Mouse (Mus musculus) spleen, embryonic (tissue): ENCODE results near the gene Immp2l.

Source experiments
- CTCF ChIA-PET: fragments of 350-600 bp; sonication (Branson Sonifier 250); formaldehyde crosslinking; loops from one replicate; lab custom pipeline; 2022; lab: Charles Lee

The Immp2l gene

DNA sequence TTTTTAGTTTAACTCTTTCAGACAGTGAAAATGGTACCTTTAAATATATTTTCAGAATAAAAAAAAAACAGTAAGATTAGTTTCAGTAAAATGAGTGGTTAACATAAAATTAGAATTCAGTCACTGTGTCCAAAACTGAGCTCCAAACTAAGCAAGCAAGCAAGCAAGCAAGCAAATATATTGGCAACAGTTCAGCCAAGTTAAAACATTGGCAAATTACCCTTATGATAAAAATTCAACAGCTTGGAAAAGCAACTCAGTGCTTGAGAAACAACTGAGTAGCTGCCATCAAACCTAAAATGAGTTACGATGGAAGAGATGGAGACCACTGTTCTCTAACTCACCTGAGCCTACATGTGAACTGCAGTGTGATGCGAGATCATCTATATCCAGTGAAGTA lies 926.8 kb downstream of the Immp2l start:
- CTCF ChIA-PET, result no interaction called here

DNA sequence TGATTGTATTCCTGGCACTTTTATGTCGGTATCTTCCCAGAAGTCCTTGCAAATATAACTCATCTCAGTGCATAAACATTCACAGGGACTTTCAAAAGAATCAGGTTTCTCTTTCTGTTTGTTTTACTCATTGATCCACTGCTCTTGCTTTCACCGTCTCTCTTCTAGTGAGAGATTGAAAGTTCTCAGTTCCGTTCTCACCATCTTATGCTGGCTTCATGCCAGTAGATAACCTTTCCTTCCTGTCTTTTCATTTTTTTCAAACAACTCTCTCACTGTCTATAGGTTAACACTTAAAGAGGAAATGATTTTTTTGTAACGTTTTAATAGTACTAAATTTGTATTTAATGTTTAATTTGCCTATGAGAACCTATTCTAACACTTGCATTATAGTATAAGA lies 937.1 kb downstream of the Immp2l start:
- CTCF ChIA-PET, result no interaction called here

DNA sequence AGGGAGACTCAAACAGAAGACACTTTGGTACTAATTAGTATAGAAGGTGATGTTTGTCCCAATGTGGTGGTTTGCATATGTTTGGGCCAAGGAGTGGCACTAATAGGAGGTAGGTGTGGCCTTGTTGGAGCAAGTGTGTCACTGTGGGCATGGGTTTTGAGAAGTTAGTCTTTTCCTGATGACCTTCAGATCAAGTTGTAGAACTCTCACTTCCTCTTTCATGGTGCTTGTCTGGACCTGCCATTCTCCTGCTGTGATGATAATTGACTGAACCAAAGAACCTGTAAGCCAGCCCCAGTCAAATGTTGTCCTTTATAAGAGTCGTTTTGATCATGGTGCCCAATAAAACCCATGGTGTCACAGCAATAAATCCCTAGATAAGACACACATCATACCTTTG lies 967.5 kb downstream of the Immp2l start:
- CTCF ChIA-PET, result no interaction called here
